Mouse (Mus musculus) naive thymus-derived CD4-positive, alpha-beta T cell, adult 5 months (primary cell): Measurements from ENCODE around the gene Gm16440. TPM values are rescaled to one million over a fixed set of nuclear protein-coding genes. Genes with fewer than 3 reads are reported as not detected.

Experiments used
- polyA plus RNA-seq: library from polyadenylated mRNA; unstranded; fragments of 100-300 nt; shearing (Covaris generic); gene quantifications from one replicate; pipeline ENCODE4 v1.2.1, GENCODE M21; 2017

Gene Gm16440
- polyA plus RNA-seq, result not detected

GRCm38 (mm10) chr14:6390219-6390618 lies at the start of gene Gm16440:
Gm16440 (minus strand) TSS chr14:6390319.

GRCm38 (mm10) chr14:6412382-6412781 lies 22.3 kb upstream of the Gm16440 start, which contains the start of gene Gm3591:
Gm3591 (minus strand) TSS chr14:6412482.

GRCm38 (mm10) chr14:6343578-6343977 lies 46.5 kb downstream of the Gm16440 start, which contains the start of gene Gm3618:
Gm3618 (minus strand) TSS chr14:6343678.

Other genes starting within 250 kb of the Gm16440 start
- not detected for gene Gm21560, start 171.0 kb downstream of the Gm16440 start, polyA plus RNA-seq
- gene Gm3411, start 103.1 kb downstream of the Gm16440 start, polyA plus RNA-seq, result 0.51 TPM
- gene Gm21103, start 85.5 kb downstream of the Gm16440 start, polyA plus RNA-seq, result not detected
- gene Gm3618, start 46.6 kb downstream of the Gm16440 start, polyA plus RNA-seq, result not detected
- gene Gm3591, start 22.2 kb upstream of the Gm16440 start, polyA plus RNA-seq, result not detected
- gene Gm3594, start 54.3 kb upstream of the Gm16440 start, polyA plus RNA-seq, result not detected
- gene Gm8356, start 147.0 kb upstream of the Gm16440 start, polyA plus RNA-seq, result not detected
- not detected for gene Gm3629, start 200.3 kb upstream of the Gm16440 start, polyA plus RNA-seq
- gene Gm3460, start 232.1 kb upstream of the Gm16440 start, polyA plus RNA-seq, result not detected